Mouse (Mus musculus) kidney, postnatal 36 days (tissue): ENCODE measurements around the gene Sowaha.

Experiments used
- DNase-seq, 2 experiments: peaks; one replicate each; pipeline ENCODE4 v3.0.0; 2021 to 2022; ENCODE audit warnings: mixed read lengths in 2 of 2

The Sowaha gene

GRCm38 (mm10) chr11:53504376-53504775 lies 24.3 kb upstream of the Sowaha start:
- no peak for DNase-seq

DNA sequence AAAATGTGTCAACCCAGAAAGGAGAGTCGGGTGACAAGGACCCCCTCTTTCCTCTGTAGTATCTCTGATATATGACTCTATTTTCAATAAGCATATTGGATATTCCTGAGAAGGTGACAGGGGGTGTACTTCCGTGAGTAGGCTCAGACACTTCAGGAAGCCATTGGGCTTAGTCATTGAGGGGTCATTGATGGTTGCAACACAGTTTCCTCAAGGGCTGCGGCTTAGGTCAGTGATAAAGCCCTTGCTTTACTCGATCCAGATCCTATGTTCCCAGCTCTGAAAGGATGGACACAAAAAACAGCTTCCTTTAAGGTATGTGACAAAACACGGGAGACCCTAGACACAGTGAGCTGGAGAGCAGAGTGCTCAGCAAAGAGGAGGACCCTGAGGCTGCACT lies 23.7 kb upstream of the Sowaha start:
- DNase-seq = no peak

GRCm38 (mm10) chr11:53502039-53502765 lies 22.1 kb upstream of the Sowaha start:
- no peak for DNase-seq

DNA sequence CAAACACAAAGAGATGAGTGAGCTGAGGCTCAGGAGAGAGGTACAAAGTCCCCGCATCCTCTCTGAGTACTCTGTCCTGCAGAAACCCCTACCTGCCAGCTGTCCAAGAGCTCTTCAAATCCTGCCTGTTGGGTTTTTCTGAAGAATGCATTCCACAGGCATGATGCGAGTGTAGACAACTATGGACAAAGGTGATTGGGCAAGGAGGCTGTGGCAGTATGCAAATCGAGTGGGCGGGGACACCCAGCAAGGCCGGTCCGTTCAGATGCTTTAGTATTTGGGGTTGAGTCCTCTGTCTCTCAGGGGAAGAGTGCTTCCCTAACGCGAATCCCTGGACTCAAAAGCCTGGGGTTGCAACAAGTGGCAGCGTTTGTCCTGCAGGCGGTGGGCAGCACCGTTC lies 20.5 kb upstream of the Sowaha start:
- DNase-seq = peak; percentile 38

- no peak for DNase-seq
Measured at GRCm38 (mm10) chr11:53496946-53497345, 16.9 kb upstream of the Sowaha start.

- no peak for DNase-seq
Measured at GRCm38 (mm10) chr11:53495417-53495816, 15.3 kb upstream of the Sowaha start.

DNA sequence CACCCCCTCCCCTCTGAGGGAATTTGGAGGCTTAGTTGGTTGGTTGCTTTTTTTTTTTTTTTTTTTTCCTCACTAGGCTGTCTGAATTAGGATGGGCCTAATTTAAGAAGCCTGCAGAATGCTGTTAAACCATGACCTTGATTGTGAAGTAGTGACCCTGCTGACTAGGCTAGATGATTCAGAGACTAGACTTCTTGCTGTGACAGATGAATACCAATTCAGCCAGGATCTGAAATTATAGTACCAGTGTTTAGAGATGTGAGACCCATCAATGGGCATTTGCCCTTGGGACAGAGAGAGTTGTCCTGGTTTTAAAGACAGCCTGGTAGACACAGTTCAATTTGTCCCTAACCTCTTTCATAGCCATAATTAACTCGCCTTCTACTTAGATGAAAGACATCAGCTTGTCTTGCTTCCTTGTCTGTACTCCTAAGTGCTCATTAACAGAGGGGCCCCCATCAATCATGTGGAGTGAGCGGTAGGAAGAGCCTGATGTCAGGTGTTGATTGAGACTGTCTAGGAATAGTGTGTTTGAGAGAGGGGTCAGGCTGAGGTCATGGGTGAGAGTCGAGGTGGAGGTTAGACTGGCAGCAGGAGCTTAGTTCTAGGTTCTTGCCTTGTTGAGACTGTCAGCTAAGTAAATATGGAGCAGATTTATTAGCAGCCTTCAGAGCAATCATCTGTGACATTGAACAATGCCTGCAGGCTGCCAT lies 13.3 kb upstream of the Sowaha start:
- DNase-seq = no peak

- DNase-seq = no peak
Measured at GRCm38 (mm10) chr11:53491954-53492401, 11.9 kb upstream of the Sowaha start.

- DNase-seq = no peak
Measured at GRCm38 (mm10) chr11:53489421-53489820, 9.3 kb upstream of the Sowaha start.

DNA sequence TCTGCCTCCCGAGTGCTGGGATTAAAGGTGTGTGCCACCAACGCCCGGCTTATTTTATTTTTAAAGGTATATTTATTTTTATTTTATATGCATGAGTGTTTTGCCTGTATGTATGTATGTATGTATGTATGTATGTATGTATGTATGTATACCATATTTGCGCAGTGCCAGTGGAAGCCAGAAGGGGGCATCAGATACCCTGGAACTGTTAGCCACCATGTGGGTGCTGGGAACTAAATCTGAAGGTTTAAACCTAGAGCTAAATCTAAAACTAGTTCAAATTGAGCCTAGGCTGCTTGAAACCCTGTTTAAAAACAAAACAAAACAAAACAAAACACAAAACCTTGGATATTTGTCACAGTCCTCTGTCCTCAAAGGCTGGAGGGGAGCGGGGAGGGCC lies 8.9 kb upstream of the Sowaha start:
- no peak for DNase-seq

GRCm38 (mm10) chr11:53486822-53487594 lies 6.9 kb upstream of the Sowaha start:
- peak; percentile 46 to 78 for DNase-seq

- no peak for DNase-seq
Measured at GRCm38 (mm10) chr11:53486351-53486750, 6.3 kb upstream of the Sowaha start.

DNA sequence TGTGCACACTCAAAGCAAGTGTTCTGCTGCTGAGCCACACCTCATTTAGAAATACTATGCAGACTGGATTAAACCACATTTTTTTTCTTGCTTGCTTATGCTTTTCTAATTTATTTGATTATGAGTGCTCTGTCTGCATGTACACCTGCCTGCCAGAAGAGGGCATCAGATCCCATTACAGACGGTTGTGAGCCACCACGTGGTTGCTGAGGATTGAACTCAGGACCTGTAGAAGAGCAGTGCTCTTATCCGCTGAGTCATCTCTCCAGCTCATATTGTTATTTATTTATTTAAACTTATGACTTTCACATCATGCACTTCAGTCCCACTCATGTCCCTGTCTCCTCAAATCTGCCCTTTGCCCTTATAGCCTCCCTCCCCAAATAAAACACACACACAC lies 5.6 kb upstream of the Sowaha start:
- peak in 1 of 2 experiments; percentile 10 for DNase-seq

GRCm38 (mm10) chr11:53483159-53483891 lies 3.3 kb upstream of the Sowaha start:
- DNase-seq = peak in 1 of 2 experiments; percentile 44

DNA sequence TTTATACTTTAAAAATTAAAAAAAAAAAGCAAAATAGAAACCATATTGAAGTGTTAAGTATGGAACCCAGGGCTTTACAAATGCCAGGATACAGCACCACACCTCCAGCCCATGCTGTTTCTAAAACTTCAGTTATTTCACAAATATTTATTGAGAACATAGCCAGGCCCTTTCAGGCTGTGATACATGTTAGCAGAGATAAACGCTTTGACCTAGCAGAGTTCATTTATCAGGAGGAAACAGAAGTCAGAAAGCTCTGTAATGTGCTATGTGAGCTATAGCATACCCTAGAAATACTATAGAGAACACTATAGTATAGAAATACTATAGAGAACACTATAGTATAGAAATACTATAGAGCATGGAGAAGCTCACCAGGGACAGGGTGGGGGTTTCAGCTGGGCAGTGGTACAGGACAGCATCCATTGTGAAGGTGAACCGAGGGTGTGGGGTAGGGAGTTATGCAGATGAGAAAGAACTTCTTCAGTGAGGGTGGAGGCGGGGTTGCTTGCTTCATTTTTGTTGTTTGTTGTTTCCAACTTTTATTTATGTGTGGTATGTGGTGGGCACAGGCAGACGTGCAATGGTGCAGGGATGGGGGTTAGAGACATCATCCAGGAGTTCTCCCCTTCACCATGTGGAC lies 1.1 kb upstream of the Sowaha start:
- DNase-seq = no peak

DNA sequence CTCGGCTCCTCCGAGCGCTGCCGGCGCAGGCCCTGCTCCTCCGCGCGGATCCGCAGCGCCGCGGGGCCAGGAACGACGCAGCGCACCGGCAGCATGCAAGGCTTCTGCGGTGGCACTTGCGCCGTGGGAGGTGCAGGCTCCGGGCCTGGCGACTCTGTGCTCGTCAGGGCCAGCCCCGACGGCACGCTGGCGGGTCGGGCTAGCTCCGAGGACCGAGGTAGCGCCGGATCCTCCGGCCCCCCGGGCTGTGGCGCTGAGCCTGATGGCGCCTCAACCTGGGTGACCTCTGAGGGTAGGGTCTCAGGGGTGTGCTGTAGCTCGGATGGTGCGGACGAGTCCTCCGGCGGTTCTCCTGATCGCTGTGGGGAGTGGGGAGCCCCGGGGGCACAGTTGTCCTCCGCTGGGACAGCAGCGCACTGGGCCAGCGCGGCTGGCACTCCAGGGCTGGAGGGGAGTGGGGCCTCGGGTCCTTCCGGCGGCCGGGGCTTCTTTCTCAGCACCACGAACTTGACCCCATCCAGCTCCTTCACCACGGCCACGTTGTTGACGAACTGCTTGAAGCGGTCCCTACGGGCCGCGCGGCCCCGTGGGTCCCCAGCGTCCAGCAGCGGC lies 797 bp downstream of the Sowaha start:
- peak in 1 of 2 experiments; percentile 32 for DNase-seq

GRCm38 (mm10) chr11:53478383-53479170 lies 1.5 kb downstream of the Sowaha start:
- peak in 1 of 2 experiments; percentile 45 for DNase-seq

GRCm38 (mm10) chr11:53477833-53478232 lies 2.2 kb downstream of the Sowaha start:
- DNase-seq = no peak

DNA sequence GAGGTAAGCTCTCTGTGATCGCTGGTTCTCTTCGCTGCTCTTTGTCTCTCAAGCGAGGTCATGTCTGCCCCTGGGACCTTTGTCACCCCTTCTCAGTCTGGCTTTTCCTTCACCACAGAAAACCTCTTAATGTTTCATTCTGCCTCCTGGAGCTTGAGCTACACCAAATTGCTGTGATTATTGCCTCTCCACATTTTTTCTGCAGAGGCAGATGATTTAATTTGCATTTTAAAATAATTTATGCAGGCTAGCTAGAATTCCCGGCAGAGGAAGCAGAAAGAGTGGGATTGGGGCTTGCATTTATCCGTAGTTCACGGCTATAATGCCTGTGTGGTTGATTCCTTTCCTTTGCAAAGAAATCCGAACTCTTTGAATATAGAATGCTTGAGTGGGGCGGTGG lies 4.5 kb downstream of the Sowaha start:
- no peak for DNase-seq

- no peak for DNase-seq
Measured at GRCm38 (mm10) chr11:53472709-53473108, 7.4 kb downstream of the Sowaha start.
